Mouse (Mus musculus): ENCODE data around the gene Dock3.

The Dock3 gene

GRCm38 (mm10) chr9:107003187-107003586, 228.5 kb downstream of the Dock3 start:
- DNase-seq: no peak

GRCm38 (mm10) chr9:106970742-106971141, 261.0 kb downstream of the Dock3 start:
- DNase-seq: peak in 1 of 2 experiments; percentile 6

GRCm38 (mm10) chr9:106958452-106958851, 273.3 kb downstream of the Dock3 start:
- no peak for DNase-seq

- no peak for DNase-seq
Observed at GRCm38 (mm10) chr9:106955486-106955885, 276.2 kb downstream of the Dock3 start.

- no peak for DNase-seq
Observed at GRCm38 (mm10) chr9:106934998-106935397, 296.7 kb downstream of the Dock3 start.

GRCm38 (mm10) chr9:106914878-106915277, 316.8 kb downstream of the Dock3 start:
- DNase-seq: no peak

GRCm38 (mm10) chr9:106913759-106914158, 317.9 kb downstream of the Dock3 start:
- DNase-seq: no peak

- DNase-seq: no peak
Observed at GRCm38 (mm10) chr9:106911624-106912023, 320.1 kb downstream of the Dock3 start.

- DNase-seq: no peak
Observed at GRCm38 (mm10) chr9:106908715-106909114, 323.0 kb downstream of the Dock3 start.

GRCm38 (mm10) chr9:106908174-106908573, 323.5 kb downstream of the Dock3 start:
- no peak for DNase-seq

GRCm38 (mm10) chr9:106906597-106906996, 325.1 kb downstream of the Dock3 start:
- no peak for DNase-seq

GRCm38 (mm10) chr9:106903791-106904134, 327.9 kb downstream of the Dock3 start:
- peak in 1 of 2 experiments; percentile 40 for DNase-seq

GRCm38 (mm10) chr9:106903099-106903790, 328.5 kb downstream of the Dock3 start:
- DNase-seq: no peak

- no peak for DNase-seq
Observed at GRCm38 (mm10) chr9:106901596-106901995, 330.1 kb downstream of the Dock3 start.

GRCm38 (mm10) chr9:106898901-106899300, 332.8 kb downstream of the Dock3 start:
- DNase-seq: no peak

GRCm38 (mm10) chr9:106893327-106893726, 338.4 kb downstream of the Dock3 start:
- DNase-seq: no peak

- no peak for DNase-seq
Observed at GRCm38 (mm10) chr9:106892552-106892875, 339.2 kb downstream of the Dock3 start.

GRCm38 (mm10) chr9:106891829-106892551, 339.7 kb downstream of the Dock3 start, which contains the start of gene Manf:
Manf (minus strand) TSS chr9:106891979.
- peak; percentile 98 to 99 for DNase-seq

GRCm38 (mm10) chr9:106891341-106891741, 340.4 kb downstream of the Dock3 start:
- DNase-seq: no peak

GRCm38 (mm10) chr9:106890496-106891240, 341.0 kb downstream of the Dock3 start:
- DNase-seq: peak in 1 of 2 experiments; percentile 46

- no peak for DNase-seq
Observed at GRCm38 (mm10) chr9:106889321-106889720, 342.4 kb downstream of the Dock3 start.

- DNase-seq: no peak
Observed at GRCm38 (mm10) chr9:106888346-106888745, 343.4 kb downstream of the Dock3 start.

- peak; percentile 98 to 99 for DNase-seq
Observed at GRCm38 (mm10) chr9:106886828-106887702, 344.6 kb downstream of the Dock3 start, which contains the start of gene Rbm15b. Rbm15b (minus strand) TSS chr9:106887428.

Measured in kidney, adult 8-10 months (tissue).